Mouse (Mus musculus) E14TG2a.4 (cell line): ENCODE results near the gene Rbbp9.

Experiments used
- CTCF ChIP-seq: conservative IDR thresholded peaks from 2 replicates; pipeline ENCODE4 v1.5.1; 2014; ENCODE audit warnings: low read length
- NANOG ChIP-seq: IDR thresholded peaks from 2 replicates; pipeline ENCODE4 v1.6.1; 2014; ENCODE audit warnings: borderline replicate concordance, low read length, mixed read lengths
- POU5F1 ChIP-seq: IDR thresholded peaks from 2 replicates; pipeline ENCODE4 v1.6.1; 2014; ENCODE audit warnings: low read length, borderline replicate concordance

- TF ChIP-seq CTCF = peak; percentile 49
- no peak for TF ChIP-seq POU5F1
- TF ChIP-seq NANOG = no peak
Observed at GRCm38 (mm10) chr2:144599831-144600687, 49.4 kb upstream of the Rbbp9 start, which contains the start of gene Dtd1.
